Mouse (Mus musculus) cerebellum, postnatal 14 days (tissue): ENCODE data around the gene Gmeb1.

Experiments used
- DNase-seq, 2 experiments: peaks; one replicate each; pipeline ENCODE4 v3.0.0; 2021; ENCODE audit warnings: mixed read lengths in 2 of 2

Gmeb1 gene

DNA sequence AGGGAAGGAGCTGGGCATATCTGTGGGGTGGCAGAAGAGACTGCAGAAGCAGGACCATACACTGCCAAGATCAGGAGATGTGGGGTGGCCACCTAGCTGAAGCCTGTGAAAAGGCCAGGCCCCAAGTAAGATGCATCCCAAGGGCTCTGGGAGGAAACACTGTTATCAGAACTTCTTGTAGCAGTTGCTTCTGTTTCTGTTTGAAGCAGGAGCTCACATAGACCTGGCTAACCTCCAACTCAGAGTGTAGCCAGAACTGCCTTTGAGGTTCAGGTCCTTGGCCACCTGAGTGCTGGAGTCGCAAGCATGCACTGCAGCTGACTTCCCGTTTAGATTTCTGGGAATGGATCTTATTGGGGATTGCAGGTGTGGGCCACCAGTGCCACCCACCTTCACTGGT, 43.6 kb downstream of the Gmeb1 start:
- DNase-seq: no peak

GRCm38 (mm10) chr4:132216602-132217001, 44.8 kb downstream of the Gmeb1 start:
- DNase-seq: no peak

DNA sequence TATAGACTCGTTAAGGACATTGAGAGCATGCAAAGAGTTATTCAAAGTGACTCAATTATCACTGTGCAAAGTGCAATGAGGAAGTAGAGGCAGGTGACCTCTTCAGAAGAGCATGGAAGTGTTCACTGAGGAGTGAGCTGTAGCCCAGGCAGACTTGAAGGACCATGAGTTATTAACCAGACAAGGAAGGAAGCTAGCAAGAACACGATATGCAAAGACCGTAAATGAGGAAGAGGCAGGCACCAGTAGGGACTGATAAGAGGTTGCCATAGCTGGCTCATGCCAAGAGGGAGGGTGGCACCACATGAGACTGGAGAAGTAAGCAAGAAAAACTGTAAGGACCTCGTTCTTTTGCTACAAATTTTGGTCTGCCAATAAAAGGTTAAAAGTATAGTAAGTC, 46.6 kb downstream of the Gmeb1 start:
- DNase-seq: no peak

DNA sequence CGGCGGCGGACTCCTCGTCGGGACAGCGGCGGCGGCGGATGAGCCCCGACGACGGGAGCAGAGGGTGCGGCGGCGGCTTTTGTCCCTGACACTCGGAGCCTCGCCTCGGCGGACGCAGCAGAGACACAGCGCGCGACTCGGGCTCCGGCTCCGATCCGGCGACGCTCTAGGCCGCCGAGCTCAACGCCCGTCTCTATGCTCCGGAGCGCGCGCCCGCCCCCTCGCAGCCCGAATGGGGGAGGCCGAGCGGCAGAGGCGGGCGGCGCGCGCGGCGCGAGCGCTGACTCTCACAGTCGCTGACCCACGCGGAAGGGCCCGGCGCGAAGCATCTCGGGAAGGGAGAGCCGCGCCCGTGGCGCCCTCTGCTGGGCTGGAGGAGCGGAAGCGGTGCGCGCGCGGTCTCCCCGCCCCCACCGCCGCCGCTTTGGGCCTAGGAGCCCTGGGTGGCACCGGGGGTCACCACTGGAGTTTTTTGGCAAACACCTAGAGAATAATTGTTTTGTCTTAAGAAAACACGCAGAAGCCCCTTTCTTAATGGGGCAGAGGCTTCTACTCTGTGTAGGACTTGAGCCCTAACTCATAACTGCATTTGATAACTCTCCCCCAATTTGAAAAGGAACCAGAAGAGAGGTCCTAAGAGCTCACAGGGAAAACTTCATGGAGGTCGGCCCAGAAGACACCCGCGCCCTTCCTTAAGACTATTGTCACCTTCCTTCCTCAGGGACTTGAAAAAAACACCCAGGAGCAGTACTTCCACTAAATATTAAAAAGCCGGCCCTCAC, 49.3 kb downstream of the Gmeb1 start, which contains the start of gene Ythdf2:
Gene Ythdf2 (minus strand): TSS at position 351 of the 782 bp plus-strand sequence.
- peak; percentile 99 for DNase-seq

- peak in 1 of 2 experiments; percentile 42 for DNase-seq
Observed at GRCm38 (mm10) chr4:132211091-132211942, 50.1 kb downstream of the Gmeb1 start.

GRCm38 (mm10) chr4:132210325-132210724, 51.1 kb downstream of the Gmeb1 start:
- DNase-seq: no peak

DNA sequence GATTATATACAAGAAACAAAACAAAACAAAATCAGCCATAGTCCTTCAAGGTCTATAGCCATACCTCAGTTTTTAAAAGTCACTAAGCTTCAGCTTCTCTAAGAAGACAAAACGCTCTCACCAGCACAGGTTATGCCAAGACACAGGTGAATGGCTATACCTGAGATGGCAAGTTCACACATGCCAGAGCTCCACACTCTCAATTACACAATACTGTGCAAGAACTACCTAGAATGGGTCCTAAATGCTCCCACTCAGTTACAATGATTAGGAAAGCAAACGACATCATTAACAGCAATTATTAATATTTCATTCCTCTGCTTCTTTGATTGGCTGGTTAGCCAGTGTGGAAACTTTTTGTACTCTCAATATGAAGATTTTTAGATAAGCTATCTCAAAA, 52.1 kb downstream of the Gmeb1 start:
- DNase-seq: no peak

DNA sequence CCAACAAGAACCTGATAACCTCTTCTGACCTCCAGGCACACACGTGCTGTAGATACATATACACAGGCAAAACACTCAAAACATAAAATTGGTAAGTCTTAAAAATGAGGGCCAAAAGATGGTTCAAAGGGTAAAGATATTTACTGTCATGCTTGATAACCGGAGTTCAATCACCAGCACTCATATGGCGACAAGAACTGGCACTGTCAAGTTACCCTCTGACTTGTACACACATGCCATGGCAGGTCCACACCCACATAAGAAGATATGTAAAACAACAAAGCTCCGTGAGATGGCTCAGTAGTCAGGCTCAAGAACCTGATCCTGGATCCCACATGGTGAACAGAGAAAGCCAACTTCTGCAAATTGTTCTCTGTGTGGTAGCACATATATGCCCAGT, 54.1 kb downstream of the Gmeb1 start:
- no peak for DNase-seq

DNA sequence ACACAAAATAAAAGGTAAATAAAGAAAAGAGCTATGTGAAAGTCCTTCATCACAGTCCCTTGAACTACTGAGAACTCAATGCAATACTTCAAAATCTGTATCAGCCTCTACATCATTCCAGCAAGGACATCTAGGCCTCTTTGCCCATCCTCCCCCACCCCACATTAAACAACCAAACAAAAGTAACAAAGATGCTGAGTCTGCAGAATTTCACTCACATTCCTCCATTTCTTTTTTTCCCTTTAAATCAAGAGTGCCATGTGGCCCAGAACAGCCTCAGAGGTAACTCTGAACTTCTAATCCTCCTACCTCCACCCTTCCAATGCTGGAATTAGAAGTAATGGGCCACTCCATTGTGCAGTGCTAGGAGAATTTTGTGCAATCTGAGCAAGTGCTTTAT, 62.6 kb downstream of the Gmeb1 start:
- no peak for DNase-seq

DNA sequence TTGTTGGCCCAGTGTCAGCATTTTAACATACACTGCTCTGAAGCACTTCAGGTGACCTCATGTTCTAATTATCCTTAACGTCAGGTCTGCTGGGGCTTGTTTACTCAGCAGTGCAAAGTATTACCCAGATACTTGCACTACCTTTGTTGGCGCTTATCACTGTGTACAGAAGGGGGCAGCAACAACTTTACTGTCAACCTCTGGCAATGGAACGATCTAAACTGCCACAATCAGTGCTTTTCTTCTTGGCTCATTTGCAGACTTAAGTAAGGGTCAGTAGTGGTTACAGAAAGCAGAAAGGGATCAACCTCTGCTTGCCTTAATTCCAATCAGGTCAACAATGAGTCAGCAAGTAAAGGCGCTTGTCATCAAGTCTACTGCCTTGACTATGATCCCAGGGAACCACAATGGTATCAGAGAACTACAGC, 63.1 kb downstream of the Gmeb1 start:
- no peak for DNase-seq

DNA sequence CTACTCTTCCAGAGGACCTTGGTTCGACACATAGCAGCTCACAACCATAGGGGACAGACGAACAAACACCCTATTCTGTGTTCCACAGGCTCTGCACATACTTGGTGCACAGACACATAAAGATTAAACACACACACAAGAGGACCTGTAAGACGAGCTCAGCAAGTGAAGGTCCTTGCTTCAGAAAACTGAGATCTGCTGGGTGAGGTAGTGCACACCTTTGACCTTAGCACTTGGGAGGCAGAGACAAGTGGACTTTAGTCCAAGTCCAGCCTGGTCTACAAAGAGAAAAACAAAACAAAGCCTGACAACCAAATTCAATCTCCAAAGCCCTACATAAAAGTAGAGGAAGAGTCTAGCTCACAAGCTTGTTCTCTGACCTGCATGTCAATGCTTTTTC, 66.4 kb downstream of the Gmeb1 start:
- DNase-seq: no peak

DNA sequence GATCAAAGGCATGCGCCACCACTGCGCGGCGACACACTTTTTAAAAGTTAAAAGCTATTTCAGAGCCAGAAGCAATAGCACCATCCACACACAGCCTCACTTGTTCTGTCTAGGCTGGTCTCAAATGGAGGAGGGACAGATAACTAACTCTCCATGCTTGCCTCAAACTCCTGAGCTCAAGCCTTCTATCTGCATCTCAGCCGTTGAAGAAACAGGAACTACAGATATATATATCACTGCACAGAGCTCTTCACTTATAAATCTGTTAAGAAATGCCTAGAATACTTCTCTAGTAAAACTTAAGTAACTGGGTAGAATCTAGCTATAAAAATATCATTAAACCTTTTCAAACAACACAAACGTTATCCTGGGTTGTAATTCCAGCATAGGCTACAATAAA, 67.0 kb downstream of the Gmeb1 start:
- no peak for DNase-seq

GRCm38 (mm10) chr4:132187826-132188401, 73.5 kb downstream of the Gmeb1 start:
- no peak for DNase-seq

GRCm38 (mm10) chr4:132183162-132183561, 78.2 kb downstream of the Gmeb1 start:
- DNase-seq: no peak

- no peak for DNase-seq
Observed at GRCm38 (mm10) chr4:132181721-132182658, 79.4 kb downstream of the Gmeb1 start.

DNA sequence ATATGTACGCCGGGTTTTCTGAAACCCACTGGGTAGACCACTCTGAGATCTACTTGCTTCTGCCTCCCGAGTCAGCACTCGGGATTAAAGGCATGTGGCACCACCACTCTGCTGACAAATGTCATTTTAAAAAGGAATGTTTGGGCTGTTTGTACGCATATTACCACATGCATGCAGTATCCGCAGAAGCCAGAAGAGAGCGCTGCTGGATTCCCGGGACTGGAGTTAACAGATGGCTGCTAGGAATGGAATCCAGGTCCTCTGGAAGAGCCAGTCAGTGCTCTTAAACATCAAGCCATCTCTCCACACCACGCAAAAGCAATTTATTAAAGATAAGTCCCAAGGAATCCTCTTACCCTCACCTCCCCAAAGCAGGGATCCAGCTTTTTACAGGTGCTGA, 80.7 kb downstream of the Gmeb1 start:
- DNase-seq: peak; percentile 57 to 76

DNA sequence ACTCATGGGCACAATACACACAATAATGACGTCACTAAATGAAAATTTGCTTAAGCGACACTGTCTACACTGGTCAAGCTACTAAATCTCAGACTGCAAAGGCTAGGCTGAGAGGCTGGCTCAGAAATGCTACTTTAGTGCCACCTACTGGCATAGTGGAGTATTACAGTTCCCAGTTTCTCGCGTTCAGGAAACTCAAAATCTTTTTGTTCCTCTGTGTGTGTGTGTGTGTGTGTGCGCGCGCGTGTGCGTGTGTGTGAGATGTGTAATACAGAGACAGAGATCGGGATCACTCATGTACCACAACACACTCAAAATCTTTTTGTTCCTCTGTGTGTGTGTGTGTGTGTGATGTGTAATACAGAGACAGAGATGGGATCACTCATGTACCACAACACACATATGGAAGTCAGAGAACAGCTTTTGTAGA, 82.8 kb downstream of the Gmeb1 start:
- DNase-seq: peak; percentile 83 to 85

GRCm38 (mm10) chr4:132176474-132176873, 84.9 kb downstream of the Gmeb1 start:
- no peak for DNase-seq
